Mouse (Mus musculus) urinary bladder, postnatal 10 days (tissue): ENCODE measurements around the gene Ctxn1.

Source experiments
- DNase-seq: peaks from one replicate; pipeline ENCODE4 v3.0.0; 2022; ENCODE audit warnings: low spot score

Gene Ctxn1

DNA sequence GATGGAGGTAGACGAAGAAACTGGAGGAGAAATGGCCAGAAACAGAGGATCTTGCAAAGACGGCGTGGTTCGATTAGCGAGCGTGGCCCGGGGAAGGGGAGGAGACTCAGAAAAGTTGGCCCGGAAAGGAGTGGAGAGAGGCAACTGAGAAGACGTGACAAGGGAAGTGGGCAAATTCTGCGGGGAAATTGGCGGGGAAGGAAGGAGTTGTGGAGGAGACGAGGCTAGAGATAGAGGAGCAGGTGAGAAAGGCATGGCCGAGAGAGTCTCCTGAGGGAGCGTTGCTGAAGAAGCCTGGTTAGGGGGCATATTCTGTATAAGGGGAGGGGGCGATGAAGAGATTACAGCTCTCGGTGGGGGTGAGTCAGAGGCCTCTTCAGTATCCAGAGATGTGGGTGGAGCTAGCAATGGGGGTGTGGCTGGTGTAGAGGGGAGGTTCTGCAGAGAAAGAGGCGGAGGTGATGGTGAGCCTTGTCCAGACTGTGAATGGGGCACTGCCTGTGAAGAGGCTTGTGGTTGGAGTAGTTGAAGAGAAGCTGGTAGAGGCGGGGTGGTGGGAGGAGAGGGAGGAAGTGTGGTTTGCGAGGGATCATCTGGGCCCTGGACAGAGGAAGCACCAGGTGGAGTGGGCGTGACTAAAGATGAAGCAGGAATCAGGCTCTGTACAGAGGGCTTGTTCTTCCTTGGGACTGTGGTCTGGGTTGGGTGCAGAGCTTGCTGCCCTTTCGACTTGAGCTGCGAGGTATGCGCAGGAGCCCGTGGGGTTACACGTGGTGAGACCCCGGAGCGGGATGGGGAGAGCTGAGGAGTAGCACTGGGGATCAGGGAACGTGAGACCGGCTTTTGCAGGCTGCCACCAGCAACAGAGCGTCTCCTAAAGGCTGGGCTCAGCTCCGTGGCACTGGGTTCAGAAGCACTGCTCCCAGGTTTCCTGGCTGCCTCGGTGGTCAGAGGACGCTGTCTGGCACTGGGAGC lies 44.8 kb downstream of the Ctxn1 start:
- DNase-seq = no peak

DNA sequence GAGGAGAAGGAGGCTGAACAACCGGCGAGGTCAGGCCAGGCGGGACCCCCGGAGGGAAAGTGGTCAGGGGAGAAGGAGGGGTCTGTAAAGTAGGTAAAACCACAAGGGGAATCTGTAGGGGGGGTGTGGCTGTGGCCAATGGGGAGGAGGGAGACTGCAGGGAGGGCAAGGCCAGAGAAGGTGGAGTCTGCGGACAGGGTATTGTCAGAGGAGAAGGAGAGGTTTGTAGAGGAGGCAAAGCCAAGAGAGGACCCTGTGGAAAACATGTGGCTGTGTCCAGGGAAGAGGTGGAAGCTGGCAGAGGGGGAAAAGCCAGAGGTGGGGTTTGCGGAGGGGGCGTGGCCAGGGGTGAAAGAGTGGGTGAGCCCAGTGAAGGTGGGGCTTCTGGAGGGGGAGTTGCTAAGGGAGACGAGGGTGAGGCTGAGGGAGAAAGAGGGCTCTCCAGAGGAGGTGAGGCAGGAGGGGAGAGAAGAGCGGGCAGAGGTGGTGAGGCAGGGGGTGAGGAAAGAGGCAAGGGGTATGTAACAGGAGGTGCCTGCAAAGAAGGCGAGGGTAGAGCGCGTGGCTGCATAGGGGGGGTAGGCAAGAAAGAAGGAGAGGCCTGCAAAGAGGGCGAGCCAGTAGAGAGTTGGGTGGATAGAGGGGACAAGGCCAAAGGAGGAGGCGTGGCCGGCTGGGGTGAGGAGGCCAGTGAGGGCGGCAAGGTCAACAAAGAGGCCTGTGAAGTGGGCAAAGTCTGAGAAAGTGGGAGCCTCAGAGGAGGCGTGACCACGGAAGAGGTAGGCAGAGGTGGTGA lies 45.7 kb downstream of the Ctxn1 start:
- DNase-seq = no peak

DNA sequence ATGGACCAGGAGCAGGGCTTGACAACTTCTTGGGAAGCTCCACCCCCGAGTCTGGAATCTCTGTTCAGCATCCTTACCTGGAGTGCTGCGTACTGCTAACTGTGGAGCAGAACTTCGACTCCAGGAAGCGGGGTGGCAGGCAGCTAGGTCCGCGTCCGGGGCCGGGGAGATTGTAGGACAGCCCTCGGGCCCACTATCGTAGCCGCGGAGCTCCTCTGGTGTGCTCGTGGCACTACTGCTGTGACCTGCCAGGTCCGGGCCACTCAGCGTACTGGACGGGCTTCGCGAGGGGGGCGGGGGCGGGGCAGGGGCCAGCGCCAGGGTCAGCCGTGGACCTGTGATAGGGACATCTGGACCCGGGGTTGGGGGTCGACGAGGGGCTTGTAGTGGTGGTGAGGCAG lies 46.3 kb downstream of the Ctxn1 start:
- no peak for DNase-seq

DNA sequence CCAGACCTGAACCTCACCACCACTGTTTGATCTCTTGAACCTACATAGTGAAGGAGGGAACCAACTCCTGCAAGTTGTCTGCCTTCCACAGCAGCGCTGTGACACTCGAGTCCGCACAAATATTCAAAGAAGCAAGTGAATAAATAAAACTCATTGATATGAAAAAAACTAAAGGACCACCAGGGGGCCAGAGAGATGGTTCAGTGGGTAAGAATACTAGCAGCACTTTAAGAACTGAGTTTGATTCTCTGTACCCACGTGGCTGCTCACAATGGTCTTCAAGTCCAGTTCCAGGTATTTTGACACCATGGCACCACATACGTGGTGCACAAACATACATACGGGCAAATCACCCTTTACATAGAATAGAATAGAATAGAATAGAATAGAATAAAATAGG lies 48.0 kb downstream of the Ctxn1 start:
- DNase-seq = no peak
